Mouse (Mus musculus): Measurements from ENCODE around the gene Cyb5r3. TPM values are rescaled to one million over a fixed set of nuclear protein-coding genes. Genes with fewer than 3 reads are reported as not detected.

The Cyb5r3 gene
- polyA plus RNA-seq, 1 experiment from 2014 or later = 192 TPM

GRCm38 (mm10) chr15:83202412-83202811, 30.0 kb upstream of the Cyb5r3 start:
- Histone ChIP-seq H3K9me3 (ENCODE audit: control insufficient read depth, low read length) (no peaks in the 10 kb centered on the region), H3K27ac (ENCODE audit: low read length) (no peak overlapping the region), H3K27me3 (ENCODE audit: control insufficient read depth, insufficient read depth, low read depth, low read length) (no peaks in the 10 kb centered on the region), H3K9ac (ENCODE audit: low read length) (no peak overlapping the region), H3K4me2 (ENCODE audit: low read depth, low read length) (no peak overlapping the region), H3K4me1 (replicated peaks; ENCODE audit: control insufficient read depth, insufficient read depth, low read length) (peaks cover 6% of the 10 kb centered on the region; the same call in 1 of the 2 replicates), H3K4me3 (ENCODE audit: low read length) (no peak overlapping the region), H3K36me3 (ENCODE audit: control insufficient read depth, insufficient read depth, low read length) (no peaks in the 10 kb centered on the region)
- whole genome bisulfite sequencing = 39% methylated on average over 4 of the region's 4 CpGs
- ATAC-seq (ENCODE audit: low read depth) = no peak

- H3K9ac ChIP-seq (ENCODE audit: low read length) = no peak overlapping the region
- peaks cover 4% of the 10 kb centered on the region; the same call in 1 of the 2 replicates for H3K9me3 ChIP-seq (ENCODE audit: control insufficient read depth, low read length)
- ATAC-seq (ENCODE audit: low read depth) = no peak
- no peaks in the 10 kb centered on the region for H3K36me3 ChIP-seq (ENCODE audit: control insufficient read depth, insufficient read depth, low read length)
- H3K4me3 ChIP-seq (ENCODE audit: low read length) = no peak overlapping the region
- 93% methylated on average over 4 of the region's 4 CpGs for WGBS
- H3K27ac ChIP-seq (ENCODE audit: low read length) = no peak overlapping the region
- no peak overlapping the region for H3K4me2 ChIP-seq (ENCODE audit: low read depth, low read length)
- no peaks in the 10 kb centered on the region for H3K27me3 ChIP-seq (ENCODE audit: control insufficient read depth, insufficient read depth, low read depth, low read length)
- H3K4me1 ChIP-seq (replicated peaks; ENCODE audit: control insufficient read depth, insufficient read depth, low read length) = no peaks in the 10 kb centered on the region
Measured at GRCm38 (mm10) chr15:83193413-83193812, 21.0 kb upstream of the Cyb5r3 start.

GRCm38 (mm10) chr15:83182351-83182750, 10.0 kb upstream of the Cyb5r3 start:
- H3K9me3 ChIP-seq (ENCODE audit: control insufficient read depth, low read length) = no peaks in the 10 kb centered on the region
- H3K27me3 ChIP-seq (ENCODE audit: control insufficient read depth, insufficient read depth, low read depth, low read length) = no peaks in the 10 kb centered on the region
- WGBS = 53% methylated on average over 5 of the region's 5 CpGs
- no peak overlapping the region for H3K9ac ChIP-seq (ENCODE audit: low read length)
- H3K4me2 ChIP-seq (ENCODE audit: low read depth, low read length) = no peak overlapping the region
- no peaks in the 10 kb centered on the region for H3K36me3 ChIP-seq (ENCODE audit: control insufficient read depth, insufficient read depth, low read length)
- no peak overlapping the region for H3K4me3 ChIP-seq (ENCODE audit: low read length)
- no peaks in the 10 kb centered on the region; the same call in 1 of the 2 replicates for H3K4me1 ChIP-seq (replicated peaks; ENCODE audit: control insufficient read depth, insufficient read depth, low read length)
- ATAC-seq (ENCODE audit: low read depth) = no peak
- H3K27ac ChIP-seq (ENCODE audit: low read length) = no peak overlapping the region

GRCm38 (mm10) chr15:83181800-83182330, 9.5 kb upstream of the Cyb5r3 start:
- H3K4me2 ChIP-seq (ENCODE audit: low read depth, low read length) = no peak overlapping the region
- H3K27ac ChIP-seq (ENCODE audit: low read length) = no peak overlapping the region
- WGBS = 25% methylated on average over 4 of the region's 4 CpGs
- H3K4me1 ChIP-seq (replicated peaks; ENCODE audit: control insufficient read depth, insufficient read depth, low read length) = no peaks in the 10 kb centered on the region; the same call in 1 of the 2 replicates
- H3K9me3 ChIP-seq (ENCODE audit: control insufficient read depth, low read length) = no peaks in the 10 kb centered on the region
- H3K9ac ChIP-seq (ENCODE audit: low read length) = no peak overlapping the region
- no peak overlapping the region for H3K4me3 ChIP-seq (ENCODE audit: low read length)
- H3K36me3 ChIP-seq (ENCODE audit: control insufficient read depth, insufficient read depth, low read length) = no peaks in the 10 kb centered on the region
- ATAC-seq (ENCODE audit: low read depth) = peak; percentile 43; the same call in 1 of the 2 replicates
- no peaks in the 10 kb centered on the region for H3K27me3 ChIP-seq (ENCODE audit: control insufficient read depth, insufficient read depth, low read depth, low read length)

GRCm38 (mm10) chr15:83180004-83180403, 7.6 kb upstream of the Cyb5r3 start:
- Histone ChIP-seq H3K9ac (ENCODE audit: low read length) (no peak overlapping the region), H3K9me3 (ENCODE audit: control insufficient read depth, low read length) (no peaks in the 10 kb centered on the region), H3K4me3 (ENCODE audit: low read length) (no peak overlapping the region), H3K4me1 (replicated peaks; ENCODE audit: control insufficient read depth, insufficient read depth, low read length) (no peaks in the 10 kb centered on the region; the same call in 1 of the 2 replicates), H3K27me3 (ENCODE audit: control insufficient read depth, insufficient read depth, low read depth, low read length) (no peaks in the 10 kb centered on the region), H3K36me3 (ENCODE audit: control insufficient read depth, insufficient read depth, low read length) (no peaks in the 10 kb centered on the region), H3K27ac (ENCODE audit: low read length) (no peak overlapping the region), H3K4me2 (ENCODE audit: low read depth, low read length) (no peak overlapping the region)
- WGBS = 80% methylated on average over 6 of the region's 6 CpGs
- ATAC-seq (ENCODE audit: low read depth) = no peak

- H3K9ac ChIP-seq (ENCODE audit: low read length) = no peak overlapping the region
- H3K36me3 ChIP-seq (ENCODE audit: control insufficient read depth, insufficient read depth, low read length) = no peaks in the 10 kb centered on the region
- no peak overlapping the region for H3K27ac ChIP-seq (ENCODE audit: low read length)
- 44% methylated on average over 4 of the region's 4 CpGs for WGBS
- no peak overlapping the region for H3K4me3 ChIP-seq (ENCODE audit: low read length)
- peaks cover 8% of the 10 kb centered on the region for H3K4me1 ChIP-seq (replicated peaks; ENCODE audit: control insufficient read depth, insufficient read depth, low read length)
- no peak overlapping the region for H3K4me2 ChIP-seq (ENCODE audit: low read depth, low read length)
- H3K9me3 ChIP-seq (ENCODE audit: control insufficient read depth, low read length) = no peaks in the 10 kb centered on the region
- ATAC-seq (ENCODE audit: low read depth) = no peak
- H3K27me3 ChIP-seq (ENCODE audit: control insufficient read depth, insufficient read depth, low read depth, low read length) = no peaks in the 10 kb centered on the region
Measured at GRCm38 (mm10) chr15:83176653-83177052, 4.3 kb upstream of the Cyb5r3 start.

GRCm38 (mm10) chr15:83173914-83174884, 1.8 kb upstream of the Cyb5r3 start:
- 78% methylated on average over 14 of the region's 14 CpGs for WGBS
- Histone ChIP-seq H3K4me2 (ENCODE audit: low read depth, low read length) (no peak overlapping the region), H3K36me3 (ENCODE audit: control insufficient read depth, insufficient read depth, low read length) (no peaks in the 10 kb centered on the region), H3K9ac (ENCODE audit: low read length) (no peak overlapping the region), H3K27ac (ENCODE audit: low read length) (no peak overlapping the region), H3K9me3 (ENCODE audit: control insufficient read depth, low read length) (no peaks in the 10 kb centered on the region), H3K4me3 (ENCODE audit: low read length) (no peak overlapping the region), H3K4me1 (replicated peaks; ENCODE audit: control insufficient read depth, insufficient read depth, low read length) (peaks cover 31% of the 10 kb centered on the region), H3K27me3 (ENCODE audit: control insufficient read depth, insufficient read depth, low read depth, low read length) (no peaks in the 10 kb centered on the region)
- no peak for ATAC-seq (ENCODE audit: low read depth)

- Histone ChIP-seq H3K4me1 (replicated peaks; ENCODE audit: control insufficient read depth, insufficient read depth, low read length) (peaks cover 44% of the 10 kb centered on the region), H3K9me3 (ENCODE audit: control insufficient read depth, low read length) (no peaks in the 10 kb centered on the region), H3K9ac (ENCODE audit: low read length) (peak overlapping the region; percentile 86), H3K27ac (ENCODE audit: low read length) (peak overlapping the region; percentile 82), H3K4me2 (ENCODE audit: low read depth, low read length) (peak overlapping the region; percentile 92), H3K4me3 (ENCODE audit: low read length) (peak overlapping the region; percentile 97), H3K36me3 (ENCODE audit: control insufficient read depth, insufficient read depth, low read length) (no peaks in the 10 kb centered on the region), H3K27me3 (ENCODE audit: control insufficient read depth, insufficient read depth, low read depth, low read length) (no peaks in the 10 kb centered on the region)
- ATAC-seq (ENCODE audit: low read depth) = peak; percentile 97
- WGBS = under 1% methylated on average over 67 of the region's 67 CpGs
Measured at GRCm38 (mm10) chr15:83171712-83172481, 495 bp downstream of the Cyb5r3 start.
